Mouse (Mus musculus) embryonic fibroblast, embryonic 13.5 days (primary cell): Measurements from ENCODE around the gene Acot6. TPM values are rescaled to one million over a fixed set of nuclear protein-coding genes. Genes with fewer than 3 reads are reported as not detected.

Experiments used
- H3K27ac ChIP-seq: 2 replicates; pipeline ENCODE4 v1.5.1; 2012; ENCODE audit warnings: low read length, control low read depth, inconsistent platforms; ENCODE audit not compliant: insufficient read depth
- H3K4me1 ChIP-seq: 2 replicates; pipeline ENCODE4 v1.6.1; 2011; ENCODE audit warnings: low read length; ENCODE audit not compliant: control insufficient read depth, insufficient read depth
- H3K4me3 ChIP-seq: 2 replicates; pipeline ENCODE4 v1.5.1; 2011; ENCODE audit warnings: mild to moderate bottlenecking, control low read depth, low read length; ENCODE audit not compliant: insufficient read depth
- CTCF ChIP-seq: IDR thresholded peaks from 2 replicates; pipeline ENCODE4 v1.5.1; 2011; ENCODE audit warnings: mild to moderate bottlenecking, control low read depth, low read length, moderate library complexity, borderline replicate concordance; ENCODE audit not compliant: insufficient read depth
- POLR2A ChIP-seq: IDR thresholded peaks from 2 replicates; pipeline ENCODE4 v1.6.1; 2011; ENCODE audit warnings: low read depth, mild to moderate bottlenecking, control low read depth, low read length, moderate library complexity
- polyA plus RNA-seq: library from polyadenylated mRNA; stranded (reverse); fragments of >200 nt; gene quantifications from 2 replicates; pipeline ENCODE4 v1.2.4, GENCODE M21; 2011; ENCODE audit warnings: low read depth; ENCODE audit not compliant: missing spikeins, insufficient read length

Gene Acot6
- polyA plus RNA-seq, 1 experiment = 4.4 TPM

DNA sequence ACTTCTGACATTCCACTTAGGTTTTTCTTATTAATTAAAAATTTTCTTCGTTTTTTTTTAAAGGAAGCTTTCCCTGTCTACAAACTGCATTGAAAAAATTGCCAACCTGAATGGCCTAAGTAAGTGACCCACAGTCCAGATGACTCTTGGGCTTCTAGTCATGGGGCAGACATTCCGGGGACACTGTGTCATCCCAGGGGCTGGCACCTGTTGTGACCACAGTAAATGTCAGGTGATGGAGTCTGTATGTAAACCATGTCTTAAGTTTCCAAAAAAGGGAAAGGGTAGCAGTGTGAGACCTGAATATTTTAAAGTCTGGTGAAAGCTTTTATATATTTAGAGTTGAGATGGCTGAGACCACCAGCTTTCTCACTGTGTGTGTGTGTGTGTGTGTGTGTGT, 26.4 kb downstream of the Acot6 start:
- Histone ChIP-seq H3K4me3 (no peak overlapping the region), H3K27ac (no peak overlapping the region), H3K4me1 (no peaks in the 10 kb centered on the region)
- TF ChIP-seq POLR2A (no peak), CTCF (no peak)

GRCm38 (mm10) chr12:84128576-84128975, 28.1 kb downstream of the Acot6 start:
- Histone ChIP-seq H3K27ac (no peak overlapping the region), H3K4me1 (no peaks in the 10 kb centered on the region), H3K4me3 (no peak overlapping the region)
- no peak for TF ChIP-seq CTCF
- TF ChIP-seq POLR2A = no peak

GRCm38 (mm10) chr12:84129931-84130330, 29.5 kb downstream of the Acot6 start:
- Histone ChIP-seq H3K4me3 (no peak overlapping the region), H3K27ac (no peak overlapping the region), H3K4me1 (no peaks in the 10 kb centered on the region)
- TF ChIP-seq POLR2A = no peak
- no peak for TF ChIP-seq CTCF

DNA sequence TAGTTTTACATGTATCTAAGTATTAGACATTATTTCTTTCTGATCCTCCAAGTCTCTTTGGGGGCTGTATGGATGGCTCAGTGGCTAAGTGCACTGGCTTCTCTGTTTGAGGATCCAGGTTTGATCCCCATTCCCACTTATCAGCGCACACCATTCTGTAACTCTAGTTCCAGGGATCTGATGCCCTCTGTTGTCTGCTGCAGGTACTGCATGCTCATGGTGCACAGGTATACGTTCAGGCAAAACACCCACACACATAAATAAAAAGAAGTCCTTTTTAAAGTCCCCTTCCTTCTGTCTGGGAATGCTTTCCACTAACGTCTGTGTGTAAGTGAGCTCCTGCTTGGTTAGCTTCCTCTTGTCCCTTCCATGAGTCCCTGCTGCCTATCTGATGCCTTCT, 31.8 kb downstream of the Acot6 start:
- TF ChIP-seq POLR2A (no peak), CTCF (peak; percentile 41; the same call in 1 of the 2 replicates)
- no peaks in the 10 kb centered on the region for H3K4me1 ChIP-seq

GRCm38 (mm10) chr12:84137131-84137530, 36.7 kb downstream of the Acot6 start:
- Histone ChIP-seq H3K4me1 (no peaks in the 10 kb centered on the region), H3K27ac (no peak overlapping the region), H3K4me3 (no peak overlapping the region)
- TF ChIP-seq POLR2A = no peak
- no peak for TF ChIP-seq CTCF

More for the DNA sequence above, 31.8 kb downstream of the Acot6 start:
- no peak overlapping the region for H3K4me3 ChIP-seq
- H3K27ac ChIP-seq = no peak overlapping the region

GRCm38 (mm10) chr12:84140135-84140534, 39.7 kb downstream of the Acot6 start:
- no peak overlapping the region for H3K27ac ChIP-seq
- H3K4me3 ChIP-seq = no peak overlapping the region
- no peak for TF ChIP-seq CTCF
- no peak for TF ChIP-seq POLR2A
- H3K4me1 ChIP-seq = no peaks in the 10 kb centered on the region

GRCm38 (mm10) chr12:84141271-84141670, 40.8 kb downstream of the Acot6 start:
- H3K4me1 ChIP-seq = no peaks in the 10 kb centered on the region
- no peak overlapping the region for H3K27ac ChIP-seq
- TF ChIP-seq POLR2A (no peak), CTCF (no peak)
- H3K4me3 ChIP-seq = no peak overlapping the region

GRCm38 (mm10) chr12:84142281-84143050, 42.0 kb downstream of the Acot6 start:
- TF ChIP-seq CTCF (no peak), POLR2A (no peak)
- Histone ChIP-seq H3K27ac (no peak overlapping the region), H3K4me1 (no peaks in the 10 kb centered on the region), H3K4me3 (no peak overlapping the region)

GRCm38 (mm10) chr12:84147954-84148621, 47.6 kb downstream of the Acot6 start, which contains the start of gene Pnma1:
TSS of gene Pnma1 (minus strand) at chr12:84148489.
- Histone ChIP-seq H3K4me1 (peaks cover 3% of the 10 kb centered on the region; the same call in 1 of the 2 replicates), H3K4me3 (no peak within 1 kb of the TSS; the same call in 1 of the 2 replicates), H3K27ac (no peak within 1 kb of the TSS)
- TF ChIP-seq CTCF (no peak), POLR2A (no peak)

GRCm38 (mm10) chr12:84148622-84149012, 48.2 kb downstream of the Acot6 start:
- Histone ChIP-seq H3K27ac (no peak overlapping the region), H3K4me1 (peaks cover 3% of the 10 kb centered on the region; the same call in 1 of the 2 replicates), H3K4me3 (no peak overlapping the region; the same call in 1 of the 2 replicates)
- TF ChIP-seq POLR2A = no peak
- TF ChIP-seq CTCF = no peak
